Mouse (Mus musculus) midbrain, embryonic 12.5 days (tissue): ENCODE measurements at regions not wholly inside any gene's neighbourhood (a gene's known extent, or its start where the extent isn't known, plus 50 kb on each side); places are given as distances from the start of the nearest gene placed in this dataset.

ENCODE experiments used
- ATAC-seq: fragments of 200-750 bp; cut with Nextera tagmentation; 2 replicates; pipeline ENCODE4 v1.8.0; 2017; ENCODE audit warnings: low read depth, moderate TSS enrichment, moderate library complexity; ENCODE audit not compliant: low FRiP score
- H3K27ac ChIP-seq: fragments of 300-500 bp; sonication (generic); replicated peaks from 2 replicates; pipeline ENCODE4 v1.5.1; 2016; ENCODE audit warnings: mild to moderate bottlenecking
- H3K27me3 ChIP-seq: fragments of 300-500 bp; sonication (generic); 2 replicates; pipeline ENCODE4 v1.6.1; 2016; ENCODE audit warnings: mild to moderate bottlenecking
- H3K36me3 ChIP-seq: fragments of 300-500 bp; sonication (generic); 2 replicates; pipeline ENCODE4 v1.6.1; 2016
- H3K4me1 ChIP-seq: fragments of 300-500 bp; sonication (generic); 2 replicates; pipeline ENCODE4 v1.6.1; 2016
- H3K4me2 ChIP-seq: fragments of 300-500 bp; sonication (generic); replicated peaks from 2 replicates; pipeline ENCODE4 v1.6.1; 2016; ENCODE audit warnings: mild to moderate bottlenecking, moderate library complexity
- H3K4me3 ChIP-seq: fragments of 300-500 bp; sonication (generic); 2 replicates; pipeline ENCODE4 v1.5.1; 2016; ENCODE audit warnings: mild to moderate bottlenecking
- H3K9ac ChIP-seq: fragments of 300-500 bp; sonication (generic); replicated peaks from 2 replicates; pipeline ENCODE4 v1.6.1; 2016; ENCODE audit warnings: mild to moderate bottlenecking, moderate library complexity
- H3K9me3 ChIP-seq: fragments of 300-500 bp; sonication (generic); 2 replicates; pipeline ENCODE4 v1.6.1; 2016; ENCODE audit warnings: mild to moderate bottlenecking
- WGBS: fragments of 180-500 bp; shearing (Covaris S2); methylation state at CpG from one replicate; pipeline ENCODE4 v1.1.7; 2016; 5-methylcytosine and 5-hydroxymethylcytosine counted together

DNA sequence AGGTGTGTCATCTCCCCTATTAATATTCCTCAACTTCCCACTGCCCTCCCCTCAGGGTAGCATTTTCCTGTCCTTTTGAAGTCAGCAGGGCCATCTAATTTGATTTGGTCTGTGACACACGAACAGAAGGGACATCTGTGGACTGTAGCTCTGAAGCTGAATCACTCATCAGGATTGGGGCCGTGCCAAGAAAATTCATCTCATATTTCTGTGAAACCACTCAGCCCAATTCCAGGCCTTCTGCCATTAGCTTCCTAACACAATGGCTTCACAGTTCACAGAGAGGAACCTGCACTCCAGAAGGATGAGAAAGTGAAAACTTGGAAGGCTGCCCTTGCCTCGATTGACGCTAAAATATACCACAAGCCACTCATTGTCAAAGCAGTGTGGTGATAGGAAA lies 86.1 kb downstream of the Abhd5 start:
- Histone ChIP-seq H3K36me3 (no peaks in the 10 kb centered on the region), H3K4me3 (no peak overlapping the region), H3K4me1 (no peaks in the 10 kb centered on the region), H3K27me3 (no peaks in the 10 kb centered on the region), H3K27ac (no peak overlapping the region), H3K4me2 (no peak overlapping the region), H3K9ac (no peak overlapping the region), H3K9me3 (no peaks in the 10 kb centered on the region)
- ATAC-seq = no peak
- 85% methylated on average over 4 of the region's 4 CpGs for WGBS

GRCm38 (mm10) chr9:122446387-122447105 lies 95.1 kb downstream of the Abhd5 start:
- Histone ChIP-seq H3K27ac (no peak overlapping the region), H3K4me3 (no peak overlapping the region), H3K36me3 (no peaks in the 10 kb centered on the region), H3K9ac (no peak overlapping the region), H3K4me2 (no peak overlapping the region), H3K4me1 (no peaks in the 10 kb centered on the region), H3K9me3 (no peaks in the 10 kb centered on the region), H3K27me3 (no peaks in the 10 kb centered on the region)
- WGBS = 81% methylated on average over 5 of the region's 5 CpGs
- ATAC-seq = no peak

- Histone ChIP-seq H3K9me3 (no peaks in the 10 kb centered on the region), H3K36me3 (no peaks in the 10 kb centered on the region), H3K4me1 (no peaks in the 10 kb centered on the region), H3K27me3 (no peaks in the 10 kb centered on the region), H3K9ac (no peak overlapping the region), H3K4me2 (no peak overlapping the region), H3K27ac (no peak overlapping the region), H3K4me3 (no peak overlapping the region)
- 88% methylated on average over 7 of the region's 7 CpGs for WGBS
- no peak for ATAC-seq
Measured at GRCm38 (mm10) chr9:122447568-122447967, 96.2 kb downstream of the Abhd5 start.

DNA sequence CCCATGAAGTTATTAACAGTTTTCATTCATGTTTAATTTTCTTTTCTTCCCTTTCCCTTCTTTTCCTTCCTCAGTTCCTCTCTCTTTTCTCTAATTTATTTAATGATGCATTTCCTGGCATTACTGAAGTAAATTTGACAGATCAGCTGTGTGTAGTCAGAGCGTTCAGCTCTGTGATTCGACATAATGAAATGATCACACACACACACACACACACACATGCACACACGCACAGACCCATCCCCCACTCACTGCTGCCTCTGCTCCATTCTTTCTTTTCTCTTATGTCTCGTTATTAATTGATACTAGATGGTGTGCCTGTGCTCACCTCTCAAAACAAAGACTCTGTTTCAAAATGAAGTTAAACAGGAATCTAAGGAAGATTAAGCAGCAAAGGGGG lies 96.9 kb downstream of the Abhd5 start:
- no peak for ATAC-seq
- Histone ChIP-seq H3K27ac (no peak overlapping the region), H3K27me3 (no peaks in the 10 kb centered on the region), H3K4me1 (no peaks in the 10 kb centered on the region), H3K9me3 (no peaks in the 10 kb centered on the region), H3K4me3 (no peak overlapping the region), H3K36me3 (no peaks in the 10 kb centered on the region), H3K4me2 (no peak overlapping the region), H3K9ac (no peak overlapping the region)
- WGBS = 73% methylated on average over 4 of the region's 4 CpGs

GRCm38 (mm10) chr9:122450524-122450923 lies 99.1 kb downstream of the Abhd5 start:
- 79% methylated on average over 5 of the region's 5 CpGs for WGBS
- H3K36me3 ChIP-seq = no peaks in the 10 kb centered on the region
- no peak for ATAC-seq
- H3K27ac ChIP-seq = no peak overlapping the region
- H3K4me2 ChIP-seq = no peak overlapping the region
- no peak overlapping the region for H3K4me3 ChIP-seq
- no peaks in the 10 kb centered on the region for H3K27me3 ChIP-seq
- no peaks in the 10 kb centered on the region for H3K9me3 ChIP-seq
- H3K9ac ChIP-seq = no peak overlapping the region
- no peaks in the 10 kb centered on the region for H3K4me1 ChIP-seq

DNA sequence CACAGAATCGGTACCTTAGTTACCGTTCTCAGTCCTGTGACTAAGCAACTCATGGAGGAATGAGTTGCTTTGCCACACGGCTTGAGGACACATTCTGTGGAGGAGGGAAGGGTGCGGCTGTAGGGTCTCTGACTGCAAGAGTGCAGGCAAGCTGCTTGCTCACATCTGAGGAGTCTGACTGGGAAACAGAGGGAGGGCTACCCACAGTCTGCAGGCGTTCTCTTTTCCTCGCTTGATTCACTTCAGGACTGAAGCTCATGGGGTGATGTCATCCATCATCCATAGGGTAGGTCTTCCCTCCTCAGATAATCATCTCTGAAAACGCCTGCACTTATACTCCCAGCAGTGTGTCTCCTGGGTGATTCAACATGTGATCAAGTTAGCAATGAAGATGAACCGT lies 103.9 kb downstream of the Abhd5 start:
- H3K4me1 ChIP-seq = no peaks in the 10 kb centered on the region
- no peak for ATAC-seq
- H3K9me3 ChIP-seq = no peaks in the 10 kb centered on the region
- no peak overlapping the region for H3K4me3 ChIP-seq
- no peak overlapping the region for H3K27ac ChIP-seq
- 85% methylated on average over 8 of the region's 8 CpGs for WGBS
- H3K27me3 ChIP-seq = no peaks in the 10 kb centered on the region
- no peaks in the 10 kb centered on the region for H3K36me3 ChIP-seq
- H3K9ac ChIP-seq = no peak overlapping the region
- H3K4me2 ChIP-seq = no peak overlapping the region

GRCm38 (mm10) chr9:122455779-122456178 lies 104.4 kb downstream of the Abhd5 start:
- Histone ChIP-seq H3K36me3 (no peaks in the 10 kb centered on the region), H3K4me3 (no peak overlapping the region), H3K27me3 (no peaks in the 10 kb centered on the region), H3K4me1 (no peaks in the 10 kb centered on the region), H3K27ac (no peak overlapping the region), H3K9ac (no peak overlapping the region), H3K9me3 (no peaks in the 10 kb centered on the region), H3K4me2 (no peak overlapping the region)
- no peak for ATAC-seq
- 74% methylated on average over 6 of the region's 6 CpGs for WGBS

DNA sequence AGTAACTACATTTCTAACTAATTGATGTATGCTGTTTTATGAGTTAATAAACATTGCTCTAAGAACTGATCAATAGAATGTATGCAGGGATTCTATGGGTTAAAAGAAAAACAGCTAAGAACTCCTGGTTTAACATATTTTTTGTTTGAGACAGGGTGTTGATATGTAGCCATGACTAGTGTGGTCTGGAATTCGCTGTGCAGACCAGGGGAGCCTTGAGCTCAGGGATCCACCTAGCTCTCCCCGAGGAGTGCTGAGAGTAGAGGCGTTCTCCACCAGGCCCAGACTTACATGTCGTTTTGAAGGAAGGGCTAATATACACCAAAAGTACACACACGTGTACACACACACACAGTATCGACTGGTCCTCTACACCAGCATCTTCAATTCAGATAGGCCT lies 108.1 kb downstream of the Abhd5 start:
- Histone ChIP-seq H3K27ac (no peak overlapping the region), H3K9me3 (no peaks in the 10 kb centered on the region), H3K36me3 (no peaks in the 10 kb centered on the region), H3K4me2 (no peak overlapping the region), H3K4me1 (no peaks in the 10 kb centered on the region), H3K9ac (no peak overlapping the region), H3K4me3 (no peak overlapping the region), H3K27me3 (no peaks in the 10 kb centered on the region)
- 89% methylated on average over 6 of the region's 6 CpGs for WGBS
- ATAC-seq = no peak

- Histone ChIP-seq H3K4me3 (no peak overlapping the region), H3K9ac (no peak overlapping the region), H3K4me1 (peaks cover 5% of the 10 kb centered on the region; the same call in 1 of the 2 replicates), H3K36me3 (no peaks in the 10 kb centered on the region), H3K27ac (no peak overlapping the region), H3K27me3 (no peaks in the 10 kb centered on the region), H3K9me3 (no peaks in the 10 kb centered on the region), H3K4me2 (no peak overlapping the region)
- 97% methylated on average over 2 of the region's 2 CpGs for WGBS
- ATAC-seq = no peak
Measured at GRCm38 (mm10) chr9:122471539-122471938, 120.1 kb downstream of the Abhd5 start.

GRCm38 (mm10) chr9:122476356-122476755 lies 124.9 kb downstream of the Abhd5 start:
- no peaks in the 10 kb centered on the region for H3K36me3 ChIP-seq
- H3K27ac ChIP-seq = no peak overlapping the region
- H3K9me3 ChIP-seq = no peaks in the 10 kb centered on the region
- no peak overlapping the region for H3K4me3 ChIP-seq
- H3K4me1 ChIP-seq = peaks cover 5% of the 10 kb centered on the region; the same call in 1 of the 2 replicates
- ATAC-seq = no peak
- no peak overlapping the region for H3K9ac ChIP-seq
- no peak overlapping the region for H3K4me2 ChIP-seq
- no peaks in the 10 kb centered on the region for H3K27me3 ChIP-seq
- 58% methylated on average over 3 of the region's 3 CpGs for WGBS

GRCm38 (mm10) chr9:122487001-122487400 lies 135.6 kb downstream of the Abhd5 start:
- Histone ChIP-seq H3K4me3 (no peak overlapping the region), H3K9ac (no peak overlapping the region), H3K27me3 (no peaks in the 10 kb centered on the region), H3K4me1 (no peaks in the 10 kb centered on the region), H3K4me2 (no peak overlapping the region), H3K27ac (no peak overlapping the region), H3K9me3 (no peaks in the 10 kb centered on the region), H3K36me3 (no peaks in the 10 kb centered on the region)
- ATAC-seq = no peak
- WGBS = 91% methylated on average over 5 of the region's 5 CpGs

DNA sequence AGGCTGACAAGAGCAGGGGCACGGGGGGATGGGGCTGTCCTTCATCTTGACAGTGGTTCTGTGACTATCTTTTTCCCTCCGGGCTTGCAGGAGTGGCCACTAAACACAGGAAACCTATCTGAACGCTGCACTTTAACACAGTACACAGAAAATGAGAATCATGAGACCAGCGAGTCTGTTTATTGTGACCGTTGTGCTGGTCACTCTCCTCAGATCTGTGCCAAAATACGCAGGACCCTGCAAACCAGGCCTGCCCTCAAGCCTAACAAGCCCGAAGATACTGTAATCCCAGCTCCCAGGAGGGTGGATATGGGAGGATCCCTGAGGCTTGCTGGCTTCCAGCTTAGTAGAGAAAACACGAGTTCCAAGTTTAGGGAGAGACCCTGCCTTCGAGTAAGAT lies 143.3 kb downstream of the Abhd5 start:
- Histone ChIP-seq H3K36me3 (no peaks in the 10 kb centered on the region), H3K4me1 (no peaks in the 10 kb centered on the region), H3K9me3 (no peaks in the 10 kb centered on the region), H3K27ac (no peak overlapping the region), H3K4me2 (no peak overlapping the region), H3K9ac (no peak overlapping the region), H3K4me3 (no peak overlapping the region), H3K27me3 (no peaks in the 10 kb centered on the region)
- WGBS = 82% methylated on average over 9 of the region's 9 CpGs
- no peak for ATAC-seq

- no peaks in the 10 kb centered on the region for H3K36me3 ChIP-seq
- H3K4me1 ChIP-seq = peaks cover 11% of the 10 kb centered on the region
- no peak overlapping the region for H3K4me3 ChIP-seq
- ATAC-seq = no peak
- no peak overlapping the region for H3K4me2 ChIP-seq
- no peak overlapping the region for H3K27ac ChIP-seq
- 97% methylated on average over 2 of the region's 2 CpGs for WGBS
- no peaks in the 10 kb centered on the region for H3K9me3 ChIP-seq
- no peaks in the 10 kb centered on the region for H3K27me3 ChIP-seq
- no peak overlapping the region for H3K9ac ChIP-seq
Measured at GRCm38 (mm10) chr9:122496482-122496985, 145.1 kb downstream of the Abhd5 start.
